Mouse (Mus musculus) adrenal gland, adult 2 months (tissue): ENCODE data around the gene Rbm18. TPM values are rescaled to one million over a fixed set of nuclear protein-coding genes. Genes with fewer than 3 reads are reported as not detected.

Experiments used
- DNase-seq: peaks from one replicate; pipeline ENCODE4 v3.0.0; 2021
- polyA plus RNA-seq: library from polyadenylated mRNA; depleted of rRNA; stranded (reverse); fragments of >200 nt; gene quantifications from 2 replicates; pipeline ENCODE4 v1.2.3, GENCODE M21; 2012; rRNA removed
- total RNA-seq, 2 experiments: library from RNA; stranded (reverse); gene quantifications; 2 replicates each; pipeline ENCODE4 v1.2.3; 2021

Gene Rbm18
- total and polyA plus RNA-seq, 3 experiments: 3.2 to 27.1 (median 27.0) TPM

- peak; percentile 24 for DNase-seq
Observed at GRCm38 (mm10) chr2:36073781-36074180, 62.8 kb downstream of the Rbm18 start.

GRCm38 (mm10) chr2:36071660-36072305 is 64.8 kb downstream of the Rbm18 start:
- peak; percentile 13 for DNase-seq

- DNase-seq: no peak
Observed at GRCm38 (mm10) chr2:36067132-36067531, 69.4 kb downstream of the Rbm18 start.

Other genes starting within 250 kb of the Rbm18 start
- gene Ttll11, start 156.9 kb downstream of the Rbm18 start, total RNA-seq: 1 to 10 TPM; 2.1 to 6.1 TPM
- gene Ttll11, start 156.9 kb downstream of the Rbm18 start, polyA plus RNA-seq: 3.9 and 4.0 TPM in 2 replicates
- 100 to 1,000 TPM; 192 to 258 TPM for gene Ndufa8, start 87.4 kb downstream of the Rbm18 start, total RNA-seq
- 42.9 and 48.8 TPM in 2 replicates for gene Ndufa8, start 87.4 kb downstream of the Rbm18 start, polyA plus RNA-seq
- gene Morn5, start 87.3 kb downstream of the Rbm18 start, total RNA-seq: not detected
- 0.33 TPM in 1 of 2 replicates, not detected in the other for gene Morn5, start 87.3 kb downstream of the Rbm18 start, polyA plus RNA-seq
- 1 to 10 TPM; 2.0 to 2.3 TPM for gene Lhx6, start 31.4 kb downstream of the Rbm18 start, total RNA-seq
- 3.4 and 5.2 TPM in 2 replicates for gene Lhx6, start 31.4 kb downstream of the Rbm18 start, polyA plus RNA-seq
- 10 to 100 TPM; 24.0 to 31.8 TPM for gene Mrrf, start 384 bp downstream of the Rbm18 start, total RNA-seq
- gene Mrrf, start 384 bp downstream of the Rbm18 start, polyA plus RNA-seq: 18.5 and 22.2 TPM in 2 replicates
- 10 to 100 TPM; 15.0 to 15.6 TPM for gene Ptgs1, start 93.7 kb upstream of the Rbm18 start, total RNA-seq
- 17.9 and 26.2 TPM in 2 replicates for gene Ptgs1, start 93.7 kb upstream of the Rbm18 start, polyA plus RNA-seq
- gene Olfr338, start 236.7 kb upstream of the Rbm18 start, total RNA-seq: not detected
- not detected in 2 replicates for gene Olfr338, start 236.7 kb upstream of the Rbm18 start, polyA plus RNA-seq